Mouse (Mus musculus) midbrain, embryonic 13.5 days (tissue): Measurements from ENCODE around the gene Ccdc78. TPM values are rescaled to one million over a fixed set of nuclear protein-coding genes. Genes with fewer than 3 reads are reported as not detected.
"Not testable (repeated sequence)": the region's sequence is repeated elsewhere in the genome, so short reads cannot be mapped to it uniquely, and the experiment has no call there.

ENCODE experiments used
- ATAC-seq: fragments of 200-750 bp; cut with Nextera tagmentation; 2 replicates; pipeline ENCODE4 v1.8.0; 2017; ENCODE audit warnings: mild to moderate bottlenecking, moderate TSS enrichment, moderate library complexity
- H3K27ac ChIP-seq: fragments of 300-500 bp; sonication (generic); 2 replicates; pipeline ENCODE4 v1.5.1; 2015; ENCODE audit warnings: inconsistent platforms, mild to moderate bottlenecking, moderate library complexity
- H3K27me3 ChIP-seq: fragments of 300-500 bp; sonication (generic); 2 replicates; pipeline ENCODE4 v1.6.1; 2015; ENCODE audit warnings: mild to moderate bottlenecking, inconsistent platforms
- H3K36me3 ChIP-seq: fragments of 300-500 bp; sonication (generic); 2 replicates; pipeline ENCODE4 v1.6.1; 2015; ENCODE audit warnings: mild to moderate bottlenecking, inconsistent platforms
- H3K4me1 ChIP-seq: fragments of 300-500 bp; sonication (generic); replicated peaks from 2 replicates; pipeline ENCODE4 v1.6.1; 2015; ENCODE audit warnings: inconsistent platforms
- H3K4me2 ChIP-seq: fragments of 300-500 bp; sonication (generic); replicated peaks from 2 replicates; pipeline ENCODE4 v1.6.1; 2015; ENCODE audit warnings: moderate library complexity, mild to moderate bottlenecking, inconsistent platforms
- H3K4me3 ChIP-seq: fragments of 300-500 bp; sonication (generic); replicated peaks from 2 replicates; pipeline ENCODE4 v1.5.1; 2015; ENCODE audit warnings: mild to moderate bottlenecking, inconsistent platforms
- H3K9ac ChIP-seq: fragments of 300-500 bp; sonication (generic); replicated peaks from 2 replicates; pipeline ENCODE4 v1.6.1; 2015; ENCODE audit warnings: mild to moderate bottlenecking, inconsistent platforms
- H3K9me3 ChIP-seq: fragments of 300-500 bp; sonication (generic); 2 replicates; pipeline ENCODE4 v1.6.1; 2016; ENCODE audit warnings: mild to moderate bottlenecking, inconsistent platforms
- WGBS: fragments of 180-500 bp; shearing (Covaris S2); methylation state at CpG from one replicate; pipeline ENCODE4 v1.1.7; 2015; 5-methylcytosine and 5-hydroxymethylcytosine counted together
- polyA plus RNA-seq: library from polyadenylated mRNA; unstranded; fragments of >200 nt; fragmentation: Nextera tagmentation; extraction: Ambion mirVana; gene quantifications from 2 replicates; pipeline ENCODE4 v1.2.1, GENCODE M21; 2015

The Ccdc78 gene
- 0.31 and 0.42 TPM in 2 replicates for polyA plus RNA-seq

- Histone ChIP-seq H3K4me3 (peak within 1 kb of the TSS; percentile 69), H3K9ac (peak within 1 kb of the TSS; percentile 84), H3K4me2 (peak within 1 kb of the TSS; percentile 82), H3K27ac (peak within 1 kb of the TSS; percentile 77), H3K27me3 (no peaks in the 10 kb centered on the region), H3K36me3 (peaks cover 54% of the 10 kb centered on the region), H3K4me1 (peaks cover 36% of the 10 kb centered on the region), H3K9me3 (no peaks in the 10 kb centered on the region)
- ATAC-seq = no peak
- WGBS = 88% methylated on average over 3 of the region's 3 CpGs
These were observed at the start of gene Ccdc78 for GRCm38 (mm10) chr17:25786280-25786679. Gene Ccdc78 (plus strand): TSS chr17:25786580.

GRCm38 (mm10) chr17:25738861-25739260 lies 47.5 kb upstream of the Ccdc78 start:
- no peak overlapping the region for H3K27ac ChIP-seq
- no peak for ATAC-seq
- H3K4me2 ChIP-seq = no peak overlapping the region
- H3K36me3 ChIP-seq = no peaks in the 10 kb centered on the region
- H3K4me3 ChIP-seq = no peak overlapping the region
- H3K4me1 ChIP-seq = no peaks in the 10 kb centered on the region
- H3K27me3 ChIP-seq = no peaks in the 10 kb centered on the region
- H3K9ac ChIP-seq = no peak overlapping the region
- WGBS = 81% methylated on average over 7 of the region's 7 CpGs
- no peaks in the 10 kb centered on the region for H3K9me3 ChIP-seq

GRCm38 (mm10) chr17:25741471-25741870 lies 44.9 kb upstream of the Ccdc78 start:
- not testable (repeated sequence) for H3K4me3 ChIP-seq, H3K9ac ChIP-seq, H3K36me3 ChIP-seq, H3K27me3 ChIP-seq, H3K4me2 ChIP-seq, ATAC-seq, H3K9me3 ChIP-seq, H3K4me1 ChIP-seq, H3K27ac ChIP-seq
- 71% methylated on average over 12 of the region's 12 CpGs for WGBS

DNA sequence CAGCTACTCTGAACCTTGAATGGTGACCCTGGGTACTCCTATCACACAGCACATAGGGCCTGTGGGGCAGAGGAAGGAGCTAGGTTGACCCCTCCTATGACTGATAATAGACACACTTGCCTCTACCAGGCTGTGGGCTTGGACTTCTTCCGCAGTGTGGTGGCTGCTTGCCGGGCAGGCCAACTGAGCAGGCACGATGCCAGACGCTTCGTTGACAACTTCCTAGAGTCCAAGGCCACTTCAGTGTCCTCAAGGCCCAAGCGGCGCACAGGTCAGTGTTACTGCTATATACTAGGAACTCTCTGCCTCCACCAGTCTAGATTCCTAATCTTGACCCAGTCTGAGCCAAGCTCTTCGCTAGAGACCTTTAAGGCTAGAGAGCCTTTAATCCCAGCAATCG lies 42.5 kb upstream of the Ccdc78 start:
- no peaks in the 10 kb centered on the region for H3K36me3 ChIP-seq
- no peak overlapping the region for H3K4me2 ChIP-seq
- 94% methylated on average over 9 of the region's 9 CpGs for WGBS
- no peak overlapping the region for H3K4me3 ChIP-seq
- H3K27ac ChIP-seq = no peak overlapping the region
- no peaks in the 10 kb centered on the region for H3K27me3 ChIP-seq
- no peaks in the 10 kb centered on the region for H3K4me1 ChIP-seq
- no peak for ATAC-seq
- H3K9me3 ChIP-seq = no peaks in the 10 kb centered on the region
- H3K9ac ChIP-seq = no peak overlapping the region

GRCm38 (mm10) chr17:25744311-25744710 lies 42.1 kb upstream of the Ccdc78 start:
- H3K36me3 ChIP-seq = no peaks in the 10 kb centered on the region
- ATAC-seq = no peak
- H3K4me2 ChIP-seq = no peak overlapping the region
- H3K9ac ChIP-seq = no peak overlapping the region
- WGBS = 76% methylated on average over 10 of the region's 10 CpGs
- H3K27me3 ChIP-seq = no peaks in the 10 kb centered on the region
- no peak overlapping the region for H3K27ac ChIP-seq
- no peak overlapping the region for H3K4me3 ChIP-seq
- H3K9me3 ChIP-seq = no peaks in the 10 kb centered on the region
- no peaks in the 10 kb centered on the region for H3K4me1 ChIP-seq

- Histone ChIP-seq H3K4me3 (no peak overlapping the region), H3K27me3 (no peaks in the 10 kb centered on the region), H3K4me1 (0 out of 2 replicates have a peak, but pooled peaks cover 7% of the 10 kb centered on the region), H3K4me2 (no peak overlapping the region), H3K27ac (no peak overlapping the region), H3K36me3 (no peaks in the 10 kb centered on the region), H3K9me3 (no peaks in the 10 kb centered on the region), H3K9ac (no peak overlapping the region)
- WGBS = 91% methylated on average over 4 of the region's 4 CpGs
- no peak for ATAC-seq
These were observed 38.1 kb upstream of the Ccdc78 start for GRCm38 (mm10) chr17:25748238-25748637.

DNA sequence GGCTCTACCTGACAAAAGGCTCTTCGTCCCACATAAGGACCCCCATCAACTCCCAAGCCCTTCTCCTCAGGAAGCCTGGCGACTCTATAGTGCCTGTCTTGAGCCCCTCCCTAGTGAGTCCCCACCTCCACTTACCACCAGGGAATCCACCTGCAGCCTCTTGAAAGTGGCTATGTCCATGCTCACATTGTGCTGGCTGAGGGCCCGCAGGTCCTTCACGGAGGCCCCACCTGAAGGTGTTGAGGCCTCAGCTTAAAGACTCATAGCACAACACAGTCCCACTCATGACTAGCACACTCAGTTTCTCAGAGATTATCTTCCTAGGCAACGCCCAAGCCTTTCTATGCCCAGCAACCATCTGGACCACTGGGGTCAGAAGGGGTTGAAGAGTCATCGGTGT lies 37.1 kb upstream of the Ccdc78 start:
- H3K27me3 ChIP-seq = no peaks in the 10 kb centered on the region
- H3K9ac ChIP-seq = no peak overlapping the region
- 0 out of 2 replicates have a peak, but pooled peaks cover 7% of the 10 kb centered on the region for H3K4me1 ChIP-seq
- H3K27ac ChIP-seq = no peak overlapping the region
- ATAC-seq = no peak
- H3K4me2 ChIP-seq = no peak overlapping the region
- H3K9me3 ChIP-seq = no peaks in the 10 kb centered on the region
- H3K4me3 ChIP-seq = no peak overlapping the region
- H3K36me3 ChIP-seq = no peaks in the 10 kb centered on the region
- 80% methylated on average over 6 of the region's 6 CpGs for WGBS

GRCm38 (mm10) chr17:25751446-25751845 lies 34.9 kb upstream of the Ccdc78 start:
- 68% methylated on average over 5 of the region's 5 CpGs for WGBS
- peaks cover 5% of the 10 kb centered on the region; the same call in 1 of the 2 replicates for H3K27me3 ChIP-seq
- no peaks in the 10 kb centered on the region for H3K9me3 ChIP-seq
- ATAC-seq = 0 out of 2 replicates have a peak, but pooled peaks have one; percentile 27
- no peak overlapping the region for H3K4me2 ChIP-seq
- H3K27ac ChIP-seq = no peak overlapping the region
- H3K9ac ChIP-seq = peak overlapping the region; percentile 14; the same call in 1 of the 2 replicates
- no peak overlapping the region for H3K4me3 ChIP-seq
- H3K36me3 ChIP-seq = no peaks in the 10 kb centered on the region
- 0 out of 2 replicates have a peak, but pooled peaks cover 7% of the 10 kb centered on the region for H3K4me1 ChIP-seq

- Histone ChIP-seq H3K36me3 (no peaks in the 10 kb centered on the region), H3K27me3 (peaks cover 15% of the 10 kb centered on the region), H3K4me2 (no peak within 1 kb of the TSS), H3K27ac (no peak within 1 kb of the TSS), H3K9me3 (no peaks in the 10 kb centered on the region), H3K9ac (no peak within 1 kb of the TSS), H3K4me1 (0 out of 2 replicates have a peak, but pooled peaks cover 7% of the 10 kb centered on the region), H3K4me3 (no peak within 1 kb of the TSS)
- no peak for ATAC-seq
- 85% methylated on average over 9 of the region's 9 CpGs for WGBS
These were observed 32.1 kb upstream of the Ccdc78 start, which contains the start of gene Msln for GRCm38 (mm10) chr17:25754241-25754640. Gene Msln (minus strand): TSS chr17:25754378.

- Histone ChIP-seq H3K9ac (no peak overlapping the region), H3K9me3 (no peaks in the 10 kb centered on the region), H3K36me3 (no peaks in the 10 kb centered on the region), H3K4me1 (0 out of 2 replicates have a peak, but pooled peaks cover 7% of the 10 kb centered on the region), H3K4me3 (no peak overlapping the region), H3K27ac (no peak overlapping the region), H3K27me3 (peaks cover 22% of the 10 kb centered on the region), H3K4me2 (no peak overlapping the region)
- 85% methylated on average over 4 of the region's 4 CpGs for WGBS
- ATAC-seq = no peak
These were observed 31.3 kb upstream of the Ccdc78 start for GRCm38 (mm10) chr17:25755086-25755485.

- H3K4me1 ChIP-seq = 0 out of 2 replicates have a peak, but pooled peaks cover 7% of the 10 kb centered on the region
- H3K27ac ChIP-seq = no peak overlapping the region
- peaks cover 27% of the 10 kb centered on the region for H3K27me3 ChIP-seq
- H3K36me3 ChIP-seq = no peaks in the 10 kb centered on the region
- 71% methylated on average over 4 of the region's 4 CpGs for WGBS
- no peaks in the 10 kb centered on the region for H3K9me3 ChIP-seq
- ATAC-seq = no peak
- no peak overlapping the region for H3K9ac ChIP-seq
- no peak overlapping the region for H3K4me2 ChIP-seq
- H3K4me3 ChIP-seq = no peak overlapping the region
These were observed 30.6 kb upstream of the Ccdc78 start for GRCm38 (mm10) chr17:25755627-25756377.

DNA sequence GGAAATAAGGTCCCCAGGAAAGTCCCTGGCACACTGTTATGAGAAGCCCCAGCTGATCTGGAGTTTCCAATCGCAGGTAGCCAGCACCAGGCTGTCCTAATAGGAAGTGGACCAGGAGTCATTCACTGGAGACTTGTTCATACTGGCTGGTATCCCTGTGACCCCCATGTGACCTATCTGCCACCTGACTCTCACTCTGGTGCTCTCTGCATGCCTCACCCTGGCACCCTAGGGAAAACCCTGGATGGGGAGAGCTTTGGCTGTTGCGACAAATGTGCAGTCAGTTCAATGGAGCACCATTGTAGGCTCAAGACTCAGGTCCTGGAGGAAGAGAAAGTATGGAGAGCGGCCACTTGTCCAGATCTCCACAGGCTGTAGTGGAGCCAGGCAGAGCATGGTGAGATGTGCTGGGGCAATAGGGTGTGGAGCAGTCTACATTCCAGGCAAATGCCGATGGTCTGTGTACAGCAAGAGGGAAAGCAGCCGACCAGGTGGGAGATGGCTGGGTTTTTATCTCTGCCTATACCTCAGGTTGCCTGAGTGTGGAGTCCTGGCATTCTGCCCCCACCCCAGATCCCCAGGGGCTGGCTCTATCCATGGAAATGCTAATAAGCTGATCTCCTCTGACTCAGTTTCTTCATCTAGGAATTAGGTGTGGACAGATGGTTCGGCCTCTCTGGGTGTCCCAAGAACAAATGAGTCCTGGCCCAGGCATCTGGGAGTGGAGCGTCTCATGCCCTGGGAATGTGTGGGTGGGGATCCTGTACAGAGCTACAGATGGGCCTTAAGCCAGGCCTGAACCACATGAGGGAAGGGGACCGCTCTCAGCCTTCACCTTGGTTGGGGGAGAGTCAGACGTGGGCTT lies 29.8 kb upstream of the Ccdc78 start:
- no peak for ATAC-seq
- Histone ChIP-seq H3K9ac (no peak overlapping the region), H3K27me3 (peaks cover 31% of the 10 kb centered on the region), H3K36me3 (no peaks in the 10 kb centered on the region), H3K4me3 (no peak overlapping the region), H3K4me2 (no peak overlapping the region), H3K9me3 (no peaks in the 10 kb centered on the region), H3K4me1 (0 out of 2 replicates have a peak, but pooled peaks cover 2% of the 10 kb centered on the region), H3K27ac (no peak overlapping the region)
- WGBS = 80% methylated on average over 9 of the region's 9 CpGs
